Mouse (Mus musculus) neural tube, embryonic 14.5 days (tissue): ENCODE results near the gene Pde3a. TPM values are rescaled to one million over a fixed set of nuclear protein-coding genes. Genes with fewer than 3 reads are reported as not detected.

ENCODE experiments used
- ATAC-seq: fragments of 200-750 bp; cut with Nextera tagmentation; 2 replicates; pipeline ENCODE4 v1.8.0; 2017; ENCODE audit warnings: low read depth, mild to moderate bottlenecking, moderate TSS enrichment, moderate library complexity
- H3K27ac ChIP-seq: fragments of 300-500 bp; sonication (generic); 2 replicates; pipeline ENCODE4 v1.5.1; 2014; ENCODE audit warnings: low read depth, mild to moderate bottlenecking, control low read depth, low read length, moderate library complexity, mixed read lengths
- H3K27me3 ChIP-seq: fragments of 300-500 bp; sonication (generic); 2 replicates; pipeline ENCODE4 v1.6.1; 2014; ENCODE audit warnings: low read length; ENCODE audit not compliant: control insufficient read depth, insufficient read depth
- H3K36me3 ChIP-seq: fragments of 300-500 bp; sonication (generic); 2 replicates; pipeline ENCODE4 v1.6.1; 2014; ENCODE audit warnings: low read length, mixed read lengths; ENCODE audit not compliant: control insufficient read depth, insufficient read depth
- H3K4me1 ChIP-seq: fragments of 300-500 bp; sonication (generic); 2 replicates; pipeline ENCODE4 v1.6.1; 2014; ENCODE audit warnings: low read length; ENCODE audit not compliant: control insufficient read depth, insufficient read depth
- H3K4me2 ChIP-seq: fragments of 300-500 bp; sonication (generic); 2 replicates; pipeline ENCODE4 v1.6.1; 2014; ENCODE audit warnings: mild to moderate bottlenecking, low read depth, low read length, control low read depth
- H3K4me3 ChIP-seq: fragments of 300-500 bp; sonication (generic); 2 replicates; pipeline ENCODE4 v1.5.1; 2014; ENCODE audit warnings: low read depth, low read length, control low read depth, mixed read lengths
- H3K9ac ChIP-seq: fragments of 300-500 bp; sonication (generic); replicated peaks from 2 replicates; pipeline ENCODE4 v1.6.1; 2014; ENCODE audit warnings: low read depth, mild to moderate bottlenecking, control low read depth, low read length, mixed read lengths
- H3K9me3 ChIP-seq: fragments of 300-500 bp; sonication (generic); 2 replicates; pipeline ENCODE4 v1.6.1; 2016; ENCODE audit warnings: low read length; ENCODE audit not compliant: control insufficient read depth
- WGBS: fragments of 180-500 bp; shearing (Covaris S2); extraction: QIAGEN DNeasy Blood & Tissue Kit; methylation state at CpG from one replicate; pipeline ENCODE4 v1.1.7; 2014; 5-methylcytosine and 5-hydroxymethylcytosine counted together
- polyA plus RNA-seq: library from polyadenylated mRNA; unstranded; fragments of >200 nt; fragmentation: Nextera tagmentation; extraction: Ambion mirVana; gene quantifications from 2 replicates; pipeline ENCODE4 v1.2.1, GENCODE M21; 2014

Pde3a gene
- polyA plus RNA-seq, 1 experiment from 2014 or later = 2.3 TPM

DNA sequence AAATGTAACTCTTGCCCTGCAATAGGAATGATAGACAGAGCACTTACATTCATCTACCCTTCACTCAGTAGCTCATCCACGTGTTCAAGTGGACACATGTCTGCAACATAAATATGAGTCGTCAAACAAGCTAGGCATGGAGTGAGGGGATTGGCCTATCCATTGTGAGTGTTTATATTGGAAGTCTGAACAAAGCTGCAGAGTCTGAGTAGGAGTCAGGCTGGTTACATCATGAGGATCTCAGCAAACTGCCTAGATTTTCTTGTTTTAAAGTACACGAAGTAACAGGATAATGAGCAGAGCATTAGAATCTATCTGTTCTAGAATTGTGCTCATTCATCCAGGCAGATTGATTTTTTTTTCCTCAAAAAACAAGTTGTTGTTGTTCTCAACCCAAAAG is 252.1 kb downstream of the Pde3a start:
- H3K27me3 ChIP-seq = no peaks in the 10 kb centered on the region
- 75% methylated on average over 3 of the region's 3 CpGs for WGBS
- no peaks in the 10 kb centered on the region for H3K4me1 ChIP-seq
- no peak for ATAC-seq
- no peak overlapping the region for H3K4me2 ChIP-seq
- no peaks in the 10 kb centered on the region for H3K36me3 ChIP-seq
- no peaks in the 10 kb centered on the region for H3K9me3 ChIP-seq
- no peak overlapping the region for H3K27ac ChIP-seq
- no peak overlapping the region for H3K4me3 ChIP-seq
- H3K9ac ChIP-seq = no peak overlapping the region

DNA sequence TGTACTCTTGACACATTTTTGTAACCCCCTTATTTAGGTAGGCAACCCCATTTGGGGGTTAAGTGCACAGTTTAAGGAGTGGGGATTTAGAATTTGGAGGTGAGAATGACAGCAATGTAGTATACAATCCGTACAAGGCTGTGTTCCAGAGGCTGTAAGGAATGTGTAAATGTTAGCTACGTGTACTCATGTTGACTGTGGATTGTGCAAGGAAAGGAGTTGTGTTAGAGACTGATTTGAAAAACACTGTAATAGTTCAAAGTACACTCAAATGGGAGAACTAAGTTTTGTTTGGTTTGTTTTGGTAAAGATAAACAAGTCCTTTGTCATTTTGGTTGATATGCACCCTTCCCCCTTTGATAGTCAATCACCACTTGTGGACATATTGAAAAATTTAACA is 273.5 kb downstream of the Pde3a start:
- H3K9ac ChIP-seq = no peak overlapping the region
- no peak overlapping the region for H3K27ac ChIP-seq
- no peaks in the 10 kb centered on the region for H3K27me3 ChIP-seq
- no peaks in the 10 kb centered on the region for H3K36me3 ChIP-seq
- H3K9me3 ChIP-seq = no peaks in the 10 kb centered on the region
- ATAC-seq = no peak
- 88% methylated on average over 2 of the region's 2 CpGs for WGBS
- H3K4me2 ChIP-seq = no peak overlapping the region
- no peak overlapping the region for H3K4me3 ChIP-seq
- H3K4me1 ChIP-seq = no peaks in the 10 kb centered on the region

DNA sequence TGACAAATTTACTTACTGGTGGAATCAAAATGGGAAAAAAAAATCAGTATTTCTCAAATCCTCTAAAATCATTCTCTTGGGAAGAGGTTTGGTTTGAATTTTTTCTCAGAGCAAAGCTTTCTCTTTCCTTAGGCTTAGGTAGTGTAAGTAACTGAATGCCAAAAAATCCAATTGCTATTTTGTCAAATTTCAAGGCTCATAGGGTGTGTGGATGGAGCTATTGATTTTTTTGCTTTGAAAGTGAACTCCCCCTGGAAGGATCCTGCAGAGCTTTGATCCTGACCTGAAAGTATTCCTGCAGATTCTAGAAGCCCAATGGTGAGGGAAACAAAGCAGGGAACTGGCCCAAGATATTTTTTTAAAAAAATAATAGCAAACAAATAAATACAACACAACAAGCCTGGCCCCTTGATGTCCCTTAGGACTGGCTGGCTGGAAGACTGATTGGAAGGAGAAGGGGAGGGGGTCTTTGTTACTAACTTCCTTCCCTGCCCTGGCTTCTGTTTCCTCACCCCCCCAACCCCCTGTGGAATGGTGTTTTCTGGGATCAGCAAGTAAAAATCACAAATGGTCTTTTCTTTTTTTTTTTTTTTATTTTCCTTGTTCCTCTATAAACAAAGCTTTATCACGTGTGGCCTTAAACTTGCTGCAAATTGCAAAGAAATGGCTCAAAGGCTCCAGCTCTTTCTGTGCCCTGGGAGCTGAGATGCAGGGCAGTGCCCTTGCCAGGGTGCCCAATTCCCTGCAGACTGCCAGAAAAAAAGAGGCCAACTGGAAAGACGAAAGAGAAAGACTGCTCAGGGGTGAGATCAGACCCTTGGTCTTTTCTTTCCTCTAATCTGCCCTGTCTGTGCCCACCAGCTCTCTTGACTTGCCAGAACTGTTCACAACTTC is 274.9 kb downstream of the Pde3a start, which contains the start of gene Slco1c1:
Slco1c1 (plus strand) TSS at position 622 of the 894 bp plus-strand sequence.
- H3K36me3 ChIP-seq = no peaks in the 10 kb centered on the region
- no peak within 1 kb of the TSS for H3K9ac ChIP-seq
- WGBS = 62% methylated on average over 2 of the region's 2 CpGs
- no peaks in the 10 kb centered on the region for H3K9me3 ChIP-seq
- no peak for ATAC-seq
- no peaks in the 10 kb centered on the region for H3K27me3 ChIP-seq
- no peak within 1 kb of the TSS for H3K27ac ChIP-seq
- H3K4me3 ChIP-seq = no peak within 1 kb of the TSS
- H3K4me2 ChIP-seq = no peak within 1 kb of the TSS
- H3K4me1 ChIP-seq = no peaks in the 10 kb centered on the region

DNA sequence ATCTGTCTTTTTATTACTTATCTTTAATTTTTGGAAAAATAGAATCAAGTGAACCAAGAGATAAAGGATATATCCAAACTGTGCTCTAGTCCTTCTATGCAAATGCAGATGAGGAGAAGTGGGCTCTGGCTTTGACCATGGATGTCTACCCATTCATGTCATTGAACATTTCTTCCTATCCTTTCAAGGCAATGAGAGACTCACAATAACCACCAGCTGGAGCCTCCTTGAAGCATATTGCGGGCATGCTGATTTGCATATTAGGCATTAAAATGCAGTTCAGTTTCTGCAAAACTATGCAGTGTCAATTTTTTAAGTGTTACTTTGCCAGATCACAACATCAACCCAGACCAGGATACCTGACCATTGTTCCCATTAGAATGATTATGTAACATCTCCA is 276.7 kb downstream of the Pde3a start:
- no peak for ATAC-seq
- no peak overlapping the region for H3K9ac ChIP-seq
- no peaks in the 10 kb centered on the region for H3K4me1 ChIP-seq
- no peak overlapping the region for H3K27ac ChIP-seq
- H3K4me3 ChIP-seq = no peak overlapping the region
- H3K9me3 ChIP-seq = no peaks in the 10 kb centered on the region
- H3K4me2 ChIP-seq = no peak overlapping the region
- no peaks in the 10 kb centered on the region for H3K27me3 ChIP-seq
- WGBS = 78% methylated on average over 1 of the region's 1 CpGs
- no peaks in the 10 kb centered on the region for H3K36me3 ChIP-seq

DNA sequence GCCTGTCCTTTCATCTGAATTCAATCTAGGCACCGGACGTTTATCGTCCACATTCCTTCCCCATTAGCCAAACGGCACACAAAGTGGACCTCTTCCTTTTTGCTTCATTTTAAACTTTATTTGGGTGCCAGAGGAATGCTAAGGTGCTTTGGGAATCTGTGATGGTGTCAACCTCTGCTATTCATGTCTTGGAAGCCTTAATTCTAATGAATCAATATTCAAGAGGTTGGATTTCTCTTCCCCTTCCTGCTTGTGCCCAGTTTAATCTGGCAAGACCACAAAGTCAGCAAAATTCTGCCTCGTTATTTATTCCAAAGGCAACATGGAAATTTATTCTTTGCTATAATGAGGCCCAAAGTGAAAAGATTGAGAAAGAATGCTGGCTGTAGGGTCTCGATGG is 281.8 kb downstream of the Pde3a start:
- no peak for ATAC-seq

DNA sequence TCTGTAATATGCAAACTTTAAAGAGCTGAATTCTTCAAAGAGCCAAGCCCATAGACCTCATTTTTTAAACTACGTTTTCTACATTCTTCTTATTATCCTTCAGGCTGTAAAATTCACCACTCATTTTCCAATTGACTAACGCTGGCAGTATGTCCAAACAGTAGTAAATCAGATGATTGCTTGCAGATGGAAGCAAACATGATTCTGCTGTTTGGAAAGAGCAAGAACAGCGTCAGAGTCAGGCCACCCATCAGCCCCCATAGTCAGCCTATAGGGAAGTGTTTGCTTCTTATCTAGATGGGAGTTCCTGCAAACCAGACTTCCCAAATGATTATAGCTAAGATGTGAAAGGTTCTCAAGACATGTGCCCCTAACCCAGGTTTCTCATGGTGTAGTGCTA is 288.2 kb downstream of the Pde3a start:
- Histone ChIP-seq H3K4me3 (no peak overlapping the region), H3K9me3 (no peaks in the 10 kb centered on the region), H3K4me1 (no peaks in the 10 kb centered on the region), H3K27me3 (no peaks in the 10 kb centered on the region), H3K9ac (no peak overlapping the region), H3K4me2 (no peak overlapping the region), H3K36me3 (no peaks in the 10 kb centered on the region), H3K27ac (no peak overlapping the region)
- 65% methylated on average over 3 of the region's 3 CpGs for WGBS
- no peak for ATAC-seq

More for the DNA sequence above, 281.8 kb downstream of the Pde3a start:
- Histone ChIP-seq H3K27me3 (no peaks in the 10 kb centered on the region), H3K4me3 (no peak overlapping the region), H3K36me3 (no peaks in the 10 kb centered on the region), H3K27ac (no peak overlapping the region), H3K9ac (no peak overlapping the region), H3K4me2 (no peak overlapping the region), H3K9me3 (no peaks in the 10 kb centered on the region), H3K4me1 (no peaks in the 10 kb centered on the region)
- 90% methylated on average over 6 of the region's 6 CpGs for WGBS

DNA sequence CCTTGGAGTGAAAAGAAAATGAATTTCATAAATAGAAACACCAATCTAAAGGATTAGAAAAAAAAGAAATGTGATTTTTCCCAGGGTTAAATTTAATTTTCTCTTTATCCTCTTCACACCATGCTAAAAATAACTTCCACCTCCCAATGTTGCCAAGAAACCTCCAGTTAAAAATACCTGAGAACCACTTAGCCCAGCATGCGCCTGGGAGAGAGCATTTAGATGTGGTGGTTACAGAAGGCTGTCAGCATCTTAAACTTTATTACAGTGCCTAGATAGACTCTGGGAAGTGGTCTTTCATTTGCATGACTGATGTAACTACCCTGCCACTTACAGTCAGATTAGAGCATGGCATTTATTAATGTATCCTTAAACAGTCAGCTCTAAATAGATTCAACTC is 292.1 kb downstream of the Pde3a start:
- Histone ChIP-seq H3K27ac (no peak overlapping the region), H3K9ac (no peak overlapping the region), H3K36me3 (no peaks in the 10 kb centered on the region), H3K4me1 (no peaks in the 10 kb centered on the region), H3K4me2 (no peak overlapping the region), H3K9me3 (no peaks in the 10 kb centered on the region), H3K4me3 (no peak overlapping the region), H3K27me3 (no peaks in the 10 kb centered on the region)
- ATAC-seq = no peak
- 79% methylated on average over 1 of the region's 1 CpGs for WGBS

DNA sequence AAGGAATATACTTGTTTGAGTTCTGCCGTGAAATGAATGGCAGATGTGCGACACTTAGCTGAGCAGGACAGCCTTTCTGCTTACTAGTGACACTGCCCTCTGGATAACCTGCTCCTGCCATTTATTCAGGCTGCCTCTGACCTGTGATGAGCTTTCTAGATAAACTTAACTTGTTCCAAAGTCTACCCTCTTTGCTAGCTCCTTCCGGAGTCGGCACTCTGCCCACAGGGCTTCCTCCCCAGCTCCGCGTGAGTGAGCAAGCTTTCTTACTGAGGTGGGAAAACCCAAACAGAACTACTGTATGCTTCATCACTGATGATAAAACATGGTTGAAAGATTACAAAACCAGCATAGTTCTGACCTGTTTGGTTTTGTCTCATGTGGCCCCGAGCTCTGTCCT is 294.3 kb downstream of the Pde3a start:
- 91% methylated on average over 7 of the region's 7 CpGs for WGBS
- no peak overlapping the region for H3K27ac ChIP-seq

More for the DNA sequence above, 294.3 kb downstream of the Pde3a start:
- Histone ChIP-seq H3K4me3 (no peak overlapping the region), H3K27me3 (no peaks in the 10 kb centered on the region), H3K4me2 (no peak overlapping the region), H3K36me3 (no peaks in the 10 kb centered on the region), H3K4me1 (no peaks in the 10 kb centered on the region), H3K9me3 (no peaks in the 10 kb centered on the region), H3K9ac (no peak overlapping the region)
- ATAC-seq = no peak
